Mouse (Mus musculus): ENCODE measurements around the gene Zg16.
"Not testable (repeated sequence)": the region's sequence is repeated elsewhere in the genome, so short reads cannot be mapped to it uniquely, and the experiment has no call there.

Gene Zg16

GRCm38 (mm10) chr7:127104560-127105332 is 17.6 kb upstream of the Zg16 start:
- DNase-seq (ENCODE audit: low spot score) = peak; percentile 84

GRCm38 (mm10) chr7:127103960-127104359 is 16.8 kb upstream of the Zg16 start:
- peak; percentile 37 for DNase-seq (ENCODE audit: low spot score)

GRCm38 (mm10) chr7:127102148-127102547 is 15.0 kb upstream of the Zg16 start:
- no peak for DNase-seq (ENCODE audit: low spot score)

DNA sequence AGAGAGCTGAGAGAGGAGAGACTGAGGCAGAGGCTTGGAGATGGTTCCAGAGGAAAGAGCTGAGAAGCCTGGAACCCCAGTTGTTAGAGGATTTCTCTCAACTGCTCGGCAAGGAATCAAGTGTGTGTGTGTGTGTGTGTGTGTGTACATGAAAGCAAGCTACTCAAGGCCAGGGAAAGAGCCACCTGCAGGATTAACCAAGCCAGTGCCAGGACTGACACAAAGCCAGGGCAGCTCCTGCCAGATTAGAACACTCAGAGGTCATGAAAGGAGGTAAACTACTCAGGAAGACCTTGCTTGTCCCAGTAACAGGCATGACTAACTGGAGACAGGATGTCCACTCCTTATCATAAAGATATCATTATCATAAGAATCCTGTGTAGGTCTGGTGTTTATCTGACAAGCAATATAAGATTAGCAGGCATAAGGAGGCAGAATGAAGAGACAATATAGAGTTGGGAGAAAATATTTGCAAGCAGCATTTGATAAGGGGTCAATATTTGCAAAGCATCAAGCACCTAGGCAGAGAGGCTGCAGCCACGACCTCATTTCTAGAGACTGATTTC is 14.4 kb upstream of the Zg16 start:
- no peak for DNase-seq (ENCODE audit: low spot score)

GRCm38 (mm10) chr7:127099528-127099927 is 12.4 kb upstream of the Zg16 start:
- no peak for DNase-seq (ENCODE audit: low spot score)

GRCm38 (mm10) chr7:127098950-127099349 is 11.8 kb upstream of the Zg16 start:
- DNase-seq (ENCODE audit: low spot score) = no peak

DNA sequence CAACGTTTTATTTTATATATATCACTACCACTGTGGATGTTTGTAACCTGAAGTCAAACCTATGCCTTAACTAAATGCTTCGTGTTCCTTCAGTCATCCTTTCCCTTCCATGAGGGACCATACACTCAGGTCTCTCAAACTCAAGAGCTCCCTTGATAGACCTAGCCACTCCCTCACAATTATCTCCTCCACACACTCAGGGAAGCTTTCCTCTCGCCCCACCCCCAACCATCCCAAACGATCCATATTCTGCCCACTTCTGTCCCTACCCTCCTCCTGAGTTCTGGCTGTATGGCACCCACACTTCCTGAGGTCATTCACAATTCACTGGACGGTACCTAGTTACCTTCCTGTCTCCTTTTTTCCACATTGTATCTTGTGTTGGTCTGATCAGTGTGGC is 11.4 kb upstream of the Zg16 start:
- no peak for DNase-seq (ENCODE audit: low spot score)

- DNase-seq (ENCODE audit: low spot score) = no peak
These were observed 9.3 kb upstream of the Zg16 start for GRCm38 (mm10) chr7:127096456-127096855.

- no peak for DNase-seq (ENCODE audit: low spot score)
These were observed 6.8 kb upstream of the Zg16 start for GRCm38 (mm10) chr7:127093914-127094313.

DNA sequence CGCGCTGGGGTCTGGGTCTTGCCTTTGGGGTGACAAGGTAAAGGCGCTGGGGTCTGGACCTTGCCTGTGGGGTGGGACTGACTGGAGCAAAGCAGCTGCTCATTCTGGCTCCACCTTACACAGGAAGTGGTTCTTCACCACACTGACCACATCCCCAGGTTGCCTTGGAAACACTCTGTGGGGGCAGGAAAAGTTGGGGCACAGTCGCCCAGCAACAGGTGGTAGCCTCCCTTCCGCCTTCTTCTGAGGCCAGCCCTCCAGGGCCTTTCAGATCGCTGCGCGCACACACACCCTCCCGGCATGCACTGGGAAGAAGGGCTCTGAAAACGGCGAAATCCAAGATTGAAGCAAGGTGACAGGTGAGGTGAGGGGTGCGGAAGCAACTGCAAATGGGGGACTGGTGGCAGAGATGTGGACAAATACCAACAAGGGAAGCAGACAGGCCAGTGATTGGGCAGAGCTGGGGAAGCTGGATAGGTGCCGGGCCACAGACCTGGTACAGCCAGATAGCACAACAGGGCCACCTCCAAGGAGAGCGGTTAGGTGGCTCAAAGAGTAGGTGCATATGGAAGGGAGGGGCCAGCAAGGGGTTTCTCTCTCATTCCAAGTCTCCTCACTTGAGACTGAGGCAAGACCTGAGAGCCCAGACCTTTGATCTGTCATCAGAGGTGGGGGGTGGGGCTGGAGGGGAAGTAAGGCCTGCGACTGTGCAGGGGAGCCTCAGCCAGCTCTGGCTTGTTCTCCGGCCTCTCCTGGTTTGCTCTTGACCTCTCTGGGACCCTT is 4.2 kb upstream of the Zg16 start, which contains the start of gene AI467606:
TSS of gene AI467606 (plus strand) at position 246 of the 783 bp plus-strand sequence.
- peak; percentile 99 for DNase-seq (ENCODE audit: low spot score)

- no peak for DNase-seq (ENCODE audit: low spot score)
These were observed 3.3 kb upstream of the Zg16 start for GRCm38 (mm10) chr7:127090154-127091113.

DNA sequence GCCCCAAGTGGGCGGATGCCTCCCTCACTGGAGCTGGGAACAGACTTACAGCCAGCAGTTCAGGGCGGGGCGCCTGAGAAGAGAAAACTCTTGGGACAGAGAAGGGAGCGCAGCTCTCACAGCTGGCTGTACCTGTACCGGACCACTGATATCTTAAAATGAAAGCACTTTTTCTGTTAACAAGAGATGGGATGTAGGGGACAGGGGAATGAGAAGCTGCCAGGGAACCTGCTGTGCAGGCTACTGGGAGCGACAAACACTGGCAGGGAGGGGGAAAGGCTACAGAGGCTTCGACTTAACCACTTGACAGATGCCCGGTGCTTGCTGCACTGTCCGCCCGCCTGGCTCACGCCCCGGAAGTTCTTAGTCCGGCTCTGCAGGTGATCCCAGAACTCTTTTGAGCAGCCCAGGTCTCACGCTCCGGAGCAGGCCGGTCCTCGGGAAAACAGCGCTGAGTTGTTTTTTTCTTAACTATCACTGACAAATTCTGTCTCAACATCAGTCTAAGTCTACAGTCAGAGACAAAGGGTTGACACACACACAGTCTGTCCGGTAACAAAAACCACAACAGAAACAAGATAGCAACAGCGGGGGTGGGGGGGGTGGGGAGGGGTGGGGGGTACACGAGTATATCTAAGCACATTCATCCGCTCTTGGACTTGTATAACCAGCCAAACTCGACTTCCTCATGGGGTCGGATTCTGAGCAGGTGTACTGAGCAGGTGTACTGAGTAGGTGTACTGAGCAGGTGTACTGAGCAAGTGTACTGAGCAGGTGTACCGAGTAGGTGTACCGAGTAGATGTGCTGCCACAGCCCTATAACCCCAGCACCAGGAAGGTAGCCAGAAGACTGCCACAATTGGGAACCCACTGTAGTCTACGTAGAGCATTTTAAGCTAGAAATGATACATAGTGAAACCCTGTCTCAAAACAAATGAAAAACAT is 2.0 kb upstream of the Zg16 start:
- no peak for DNase-seq (ENCODE audit: low spot score)

DNA sequence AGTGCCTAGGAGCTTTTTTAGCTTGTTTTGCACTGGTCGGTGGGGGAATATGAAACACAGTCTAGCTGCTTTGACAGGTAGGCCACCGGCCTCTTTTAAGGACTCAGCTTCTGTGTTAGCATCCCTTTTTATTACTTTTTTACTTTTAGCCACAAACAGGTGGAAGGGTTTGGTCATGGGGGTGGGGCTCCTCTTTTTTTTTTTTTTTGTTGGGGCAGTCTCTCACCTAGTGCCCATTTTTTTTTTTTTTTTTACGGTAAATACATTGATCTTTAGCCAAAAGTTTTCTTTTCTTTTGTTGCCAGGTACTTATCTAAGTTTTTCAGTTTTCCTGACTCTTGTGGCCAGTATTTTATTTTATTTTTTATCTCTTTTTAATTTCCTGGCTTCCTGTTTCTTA is 955 bp upstream of the Zg16 start:
- DNase-seq (ENCODE audit: low spot score) = no peak

DNA sequence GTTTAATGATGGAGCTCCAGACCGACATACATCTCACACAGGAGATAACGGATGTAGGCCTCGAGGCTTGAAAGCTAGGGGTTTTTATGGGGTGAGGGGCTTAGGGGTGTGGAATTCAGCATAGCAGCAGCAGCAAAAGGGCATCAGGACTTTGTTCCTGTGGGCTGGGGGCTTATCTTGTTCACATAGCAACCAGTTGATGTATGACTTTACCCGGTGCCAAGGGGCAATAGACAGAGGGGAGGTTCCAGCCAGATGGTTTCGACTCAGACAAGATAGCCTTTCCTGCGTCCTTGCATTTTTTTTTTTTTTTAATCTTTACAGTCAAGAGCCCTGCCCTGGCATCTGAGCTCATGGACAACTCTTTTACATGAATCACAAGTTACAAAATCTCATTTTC is 1.4 kb downstream of the Zg16 start:
- not testable (repeated sequence) for DNase-seq (ENCODE audit: low spot score)

- DNase-seq (ENCODE audit: low spot score) = no peak
These were observed 2.3 kb downstream of the Zg16 start for GRCm38 (mm10) chr7:127084794-127085193.

DNA sequence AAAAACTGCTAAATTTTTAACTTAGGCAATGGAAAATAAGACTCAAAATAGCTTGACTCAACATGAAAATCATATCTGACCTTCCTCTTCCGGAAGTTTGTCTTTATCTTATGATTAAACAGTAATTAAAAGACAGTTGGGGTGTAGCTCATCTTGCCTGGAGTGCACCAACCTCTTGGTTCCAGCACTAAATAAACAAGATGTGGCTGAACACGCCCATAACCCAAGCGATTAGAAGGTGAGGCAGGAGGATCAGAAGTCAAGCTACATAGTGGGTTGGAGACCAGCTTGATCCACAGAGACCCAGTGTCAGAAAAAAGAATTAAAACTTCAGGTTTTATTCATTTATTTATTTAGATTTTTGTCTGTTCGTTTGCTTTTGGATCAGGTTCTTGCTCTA is 3.4 kb downstream of the Zg16 start:
- DNase-seq (ENCODE audit: low spot score) = no peak

GRCm38 (mm10) chr7:127082995-127083394 is 4.1 kb downstream of the Zg16 start:
- no peak for DNase-seq (ENCODE audit: low spot score)

DNA sequence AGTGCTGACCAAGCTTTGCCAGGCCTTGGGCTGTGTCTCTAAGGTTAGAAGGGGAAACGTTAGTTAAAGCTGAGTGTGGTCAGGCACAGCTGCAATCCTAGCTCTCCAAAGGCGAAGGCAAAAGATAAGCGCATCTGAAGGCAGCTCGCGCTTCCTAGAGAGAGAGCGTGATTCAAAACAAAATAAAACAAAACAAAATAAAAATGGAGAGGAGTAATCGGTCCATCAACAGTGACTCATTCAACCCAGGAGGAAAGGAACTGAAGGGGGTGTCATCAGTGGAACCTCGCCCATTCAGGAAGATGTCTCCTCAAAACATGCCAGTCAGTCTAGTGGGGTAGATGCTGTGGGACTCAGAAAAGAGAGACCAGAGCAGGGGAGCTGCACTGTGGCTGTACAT is 4.9 kb downstream of the Zg16 start:
- no peak for DNase-seq (ENCODE audit: low spot score)

DNA sequence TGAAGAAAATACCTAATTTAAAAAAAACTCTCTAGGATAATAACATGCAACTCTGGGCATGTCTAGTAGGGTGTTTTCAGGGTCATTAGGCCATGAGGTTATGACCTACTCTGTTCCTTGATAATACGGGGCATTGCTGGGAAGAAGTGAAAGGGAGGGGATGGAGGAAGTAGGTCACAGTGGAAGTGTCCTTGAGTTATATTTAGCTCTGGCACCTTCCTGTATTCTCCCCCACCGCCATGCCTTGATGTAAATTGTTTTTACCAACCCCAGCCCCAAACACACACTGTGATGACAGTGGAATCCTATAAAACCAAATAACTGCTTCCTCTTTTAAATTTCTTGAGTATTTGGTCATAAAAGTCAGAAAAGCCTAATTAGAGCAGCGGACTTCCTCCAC is 7.1 kb downstream of the Zg16 start:
- DNase-seq (ENCODE audit: low spot score) = no peak

DNA sequence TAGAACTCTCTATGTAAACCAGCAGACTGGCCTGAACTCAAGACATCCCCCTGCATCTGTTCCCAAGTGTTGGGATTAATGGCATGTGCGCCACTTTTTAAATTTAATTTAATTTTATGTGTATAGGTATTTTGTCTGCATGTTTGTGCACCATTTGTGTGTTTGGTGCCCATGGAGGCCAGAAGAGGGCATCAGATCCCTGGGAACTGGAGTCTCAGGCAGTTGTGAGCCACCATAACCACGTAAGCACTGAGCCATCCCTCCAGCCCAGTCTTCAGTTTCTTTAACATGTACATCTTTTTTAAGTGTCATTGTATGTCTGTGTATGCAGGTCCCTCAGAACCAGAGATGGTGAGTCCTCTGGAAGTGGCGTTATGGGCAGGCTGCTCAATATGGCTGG is 9.4 kb downstream of the Zg16 start:
- peak; percentile 54 for DNase-seq (ENCODE audit: low spot score)

DNA sequence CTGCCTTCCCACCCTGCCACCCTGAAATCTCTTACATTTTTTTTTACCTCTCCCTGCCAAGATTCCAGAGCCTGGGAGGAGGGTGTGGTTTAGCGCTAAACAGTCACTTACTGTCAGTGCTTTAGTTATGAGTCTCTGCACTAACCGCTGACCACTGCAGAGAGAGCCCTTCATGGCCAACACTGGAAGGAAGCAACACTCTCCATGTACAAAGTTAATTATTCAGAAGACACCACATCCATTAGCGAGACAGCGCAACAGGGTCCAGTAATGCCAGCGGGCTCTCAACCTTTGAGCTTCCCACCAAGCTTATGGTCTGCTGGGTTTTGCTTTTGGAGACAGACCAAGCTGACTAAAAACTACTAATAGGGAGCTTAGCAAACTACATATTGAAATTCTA is 10.9 kb downstream of the Zg16 start:
- no peak for DNase-seq (ENCODE audit: low spot score)

All from T-cell, adult 2 months (primary cell).